Mouse (Mus musculus) spleen, adult 2 months (tissue): ENCODE data around the gene Rccd1. TPM values are rescaled to one million over a fixed set of nuclear protein-coding genes. Genes with fewer than 3 reads are reported as not detected.

Experiments
- DNase-seq, 2 experiments: peaks; one replicate each; pipeline versions ENCODE4 v3.0.0 to v3.0.0-alpha.2; 2012 to 2021; ENCODE audit warnings: low spot score in 2 of 2, low read depth in 1 of 2
- H3K27ac ChIP-seq: fragments of 200-500 bp; 2 replicates; pipeline ENCODE4 v1.5.1; 2012; ENCODE audit warnings: low read length, inconsistent platforms; ENCODE audit not compliant: insufficient read depth
- H3K27me3 ChIP-seq: fragments of 200-500 bp; 2 replicates; pipeline ENCODE4 v1.6.1; 2012; ENCODE audit warnings: mild to moderate bottlenecking, moderate library complexity, low read length, inconsistent platforms; ENCODE audit not compliant: control insufficient read depth, insufficient read depth
- H3K36me3 ChIP-seq: fragments of 200-500 bp; 2 replicates; pipeline ENCODE4 v1.6.1; 2012; ENCODE audit warnings: mild to moderate bottlenecking, low read length, inconsistent platforms; ENCODE audit not compliant: control insufficient read depth, insufficient read depth
- H3K4me1 ChIP-seq: fragments of 200-500 bp; 2 replicates; pipeline ENCODE4 v1.6.1; 2011; ENCODE audit warnings: inconsistent platforms; ENCODE audit not compliant: control insufficient read depth, insufficient read depth, insufficient read length
- H3K4me3 ChIP-seq: fragments of 200-500 bp; 2 replicates; pipeline ENCODE4 v1.5.1; 2011; ENCODE audit warnings: mild to moderate bottlenecking, inconsistent platforms; ENCODE audit not compliant: insufficient read depth, insufficient read length; ENCODE audit errors: extremely low read depth
- CTCF ChIP-seq: fragments of 200-500 bp; IDR thresholded peaks from 2 replicates; pipeline ENCODE4 v1.5.1; 2011; ENCODE audit warnings: mild to moderate bottlenecking, inconsistent platforms; ENCODE audit not compliant: insufficient read depth, insufficient read length, insufficient replicate concordance; ENCODE audit errors: extremely low read depth
- POLR2A ChIP-seq: fragments of 200-500 bp; IDR thresholded peaks from 2 replicates; pipeline ENCODE4 v1.6.1; 2011; ENCODE audit warnings: low read depth, low read length, inconsistent platforms
- WGBS: fragments of 180-500 bp; shearing (Covaris S2); methylation state at CpG from one replicate; pipeline ENCODE4 v1.1.7; 2018; 5-methylcytosine and 5-hydroxymethylcytosine counted together
- polyA plus RNA-seq: library from polyadenylated mRNA; depleted of rRNA; stranded (reverse); fragments of >200 nt; gene quantifications from 2 replicates; pipeline ENCODE4 v1.2.3, GENCODE M21; 2012

Rccd1 gene
- polyA plus RNA-seq, 1 experiment = 13.2 TPM

GRCm38 (mm10) chr7:80369967-80370431 is 45.7 kb upstream of the Rccd1 start:
- H3K4me1 ChIP-seq = peaks cover 22% of the 10 kb centered on the region; the same call in 1 of the 2 replicates
- peaks cover 13% of the 10 kb centered on the region for H3K36me3 ChIP-seq
- no peak for DNase-seq
- peak overlapping the region; percentile 74 for H3K4me3 ChIP-seq
- TF ChIP-seq POLR2A (no peak), CTCF (no peak)
- peak overlapping the region; percentile 77 for H3K27ac ChIP-seq
- WGBS = 15% methylated on average over 4 of the region's 4 CpGs
- no peaks in the 10 kb centered on the region for H3K27me3 ChIP-seq

- no peak for TF ChIP-seq CTCF
- no peak for TF ChIP-seq POLR2A
- H3K27me3 ChIP-seq = no peaks in the 10 kb centered on the region
- DNase-seq = no peak
- H3K36me3 ChIP-seq = peaks cover 13% of the 10 kb centered on the region
- peak overlapping the region; percentile 77 for H3K27ac ChIP-seq
- WGBS = 45% methylated on average over 5 of the region's 5 CpGs
- H3K4me3 ChIP-seq = no peak overlapping the region; the same call in 1 of the 2 replicates
- peaks cover 22% of the 10 kb centered on the region; the same call in 1 of the 2 replicates for H3K4me1 ChIP-seq
These were observed 45.2 kb upstream of the Rccd1 start for GRCm38 (mm10) chr7:80369461-80369860.

GRCm38 (mm10) chr7:80368635-80369421 is 44.6 kb upstream of the Rccd1 start:
- TF ChIP-seq POLR2A = peak; percentile 4; the same call in 1 of the 2 replicates
- TF ChIP-seq CTCF = no peak
- 30% methylated on average over 20 of the region's 20 CpGs for WGBS
- no peaks in the 10 kb centered on the region for H3K27me3 ChIP-seq
- peak in 1 of 2 experiments; percentile 73 for DNase-seq
- H3K4me1 ChIP-seq = peaks cover 19% of the 10 kb centered on the region; the same call in 1 of the 2 replicates
- H3K36me3 ChIP-seq = peaks cover 14% of the 10 kb centered on the region
- H3K27ac ChIP-seq = peak overlapping the region; percentile 78
- peak overlapping the region; percentile 2; the same call in 1 of the 2 replicates for H3K4me3 ChIP-seq

GRCm38 (mm10) chr7:80368009-80368408 is 43.8 kb upstream of the Rccd1 start:
- WGBS = 91% methylated on average over 9 of the region's 9 CpGs
- Histone ChIP-seq H3K27ac (peak overlapping the region; percentile 78), H3K4me1 (peaks cover 17% of the 10 kb centered on the region; the same call in 1 of the 2 replicates), H3K36me3 (peaks cover 22% of the 10 kb centered on the region), H3K27me3 (no peaks in the 10 kb centered on the region), H3K4me3 (no peak overlapping the region)
- no peak for TF ChIP-seq CTCF
- no peak for TF ChIP-seq POLR2A
- no peak for DNase-seq

- Histone ChIP-seq H3K4me1 (peaks cover 17% of the 10 kb centered on the region; the same call in 1 of the 2 replicates), H3K27ac (no peak overlapping the region), H3K4me3 (no peak overlapping the region), H3K36me3 (peaks cover 25% of the 10 kb centered on the region), H3K27me3 (no peaks in the 10 kb centered on the region)
- 98% methylated on average over 7 of the region's 7 CpGs for WGBS
- TF ChIP-seq POLR2A = no peak
- TF ChIP-seq CTCF = no peak
- DNase-seq = no peak
These were observed 43.0 kb upstream of the Rccd1 start for GRCm38 (mm10) chr7:80367232-80367631.

GRCm38 (mm10) chr7:80365759-80366158 is 41.5 kb upstream of the Rccd1 start:
- Histone ChIP-seq H3K27me3 (no peaks in the 10 kb centered on the region), H3K36me3 (peaks cover 34% of the 10 kb centered on the region), H3K27ac (no peak overlapping the region), H3K4me3 (no peak overlapping the region), H3K4me1 (peaks cover 17% of the 10 kb centered on the region; the same call in 1 of the 2 replicates)
- TF ChIP-seq POLR2A = no peak
- no peak for TF ChIP-seq CTCF
- no peak for DNase-seq
- 88% methylated on average over 2 of the region's 2 CpGs for WGBS
